Mouse (Mus musculus): ENCODE measurements around the gene Srpx.

The Srpx gene

DNA sequence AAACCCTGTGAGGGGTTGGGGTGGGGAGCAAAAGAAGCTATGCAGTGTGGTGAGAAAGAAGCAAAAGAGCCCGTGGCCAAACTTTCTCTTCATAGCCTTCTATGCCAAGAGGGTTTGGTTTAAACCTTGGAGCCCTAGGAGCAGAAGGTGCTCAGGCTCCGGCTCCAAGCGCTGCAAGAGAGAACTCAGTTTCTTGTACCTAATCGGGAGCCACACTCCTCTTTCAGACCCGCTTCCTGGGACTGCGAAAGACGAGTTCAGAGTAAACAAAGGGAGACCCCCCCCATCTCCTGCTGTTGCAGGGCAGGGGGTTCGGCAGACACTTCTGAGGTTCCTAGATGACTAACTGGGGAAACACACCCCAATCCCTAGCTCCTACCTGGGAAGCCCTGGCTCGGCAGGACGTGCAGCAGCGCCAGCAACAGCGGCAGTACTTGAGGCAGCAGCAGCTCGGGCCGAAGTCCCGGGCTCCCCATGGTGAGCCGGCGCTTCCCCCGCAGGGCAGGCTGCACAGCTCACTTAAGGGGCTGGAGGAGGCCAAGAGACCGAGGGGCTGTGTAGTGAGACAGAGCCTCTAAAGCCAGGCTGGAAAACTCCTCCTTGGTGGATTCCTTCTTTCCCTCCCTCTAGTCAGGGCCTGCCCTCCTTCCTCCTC is at the start of gene Srpx:
Gene Srpx (minus strand): TSS at position 645 of the 655 bp plus-strand sequence.
- in situ Hi-C loops (cut with MboI, MseI), result no loop called here

DNA sequence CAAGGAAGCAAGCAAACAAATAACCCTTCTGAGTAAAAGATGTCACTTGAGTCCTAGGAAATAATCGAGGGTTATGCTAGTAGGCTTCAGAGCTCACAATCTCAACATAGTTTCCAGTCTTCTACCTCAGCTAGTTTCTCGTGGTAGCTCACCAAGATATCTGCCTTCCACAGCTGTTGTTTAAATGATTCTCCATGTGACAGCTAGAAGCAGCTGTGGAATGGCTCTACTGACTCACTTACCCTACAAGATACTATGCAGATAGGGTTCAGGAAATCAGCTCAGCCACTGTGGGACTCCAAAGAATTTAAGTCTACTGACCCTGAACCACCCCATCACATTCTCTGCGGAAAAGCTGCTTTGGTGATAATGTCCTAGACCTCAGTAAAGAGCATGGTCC is 34.9 kb upstream of the Srpx start:
- in situ Hi-C loops (cut with MboI, MseI), result no loop called here

DNA sequence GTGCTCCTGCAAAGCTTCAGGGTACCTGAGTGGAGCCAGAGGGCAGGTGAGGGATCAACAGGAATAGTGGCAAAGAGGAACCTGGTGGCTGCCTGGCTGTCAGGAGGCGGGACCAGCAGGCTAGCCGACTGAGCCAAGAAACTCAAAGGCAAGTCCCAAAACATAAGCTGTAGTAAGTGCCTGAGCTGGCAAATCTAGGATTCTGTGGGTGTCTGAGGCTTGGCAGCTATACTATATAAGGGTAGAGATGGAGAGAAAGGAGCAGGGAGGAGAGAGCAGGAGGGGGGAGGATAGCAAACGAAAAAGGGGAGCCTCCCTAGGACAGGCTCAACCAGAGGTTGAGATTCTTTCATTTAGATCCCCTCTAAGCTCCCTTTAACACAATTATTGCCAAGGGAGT is 1.7 kb downstream of the Srpx start:
- in situ Hi-C loops (cut with MboI, MseI), result no loop called here

- in situ Hi-C loops (cut with MboI, MseI), result no loop called here
Observed at GRCm38 (mm10) chrX:10110736-10111135, 6.8 kb downstream of the Srpx start.

- in situ Hi-C loops (cut with MboI, MseI), result no loop called here
Observed at GRCm38 (mm10) chrX:10108558-10108957, 9.0 kb downstream of the Srpx start.

- in situ Hi-C loops (cut with MboI, MseI), result no loop called here
Observed at GRCm38 (mm10) chrX:10105475-10105874, 12.0 kb downstream of the Srpx start.

DNA sequence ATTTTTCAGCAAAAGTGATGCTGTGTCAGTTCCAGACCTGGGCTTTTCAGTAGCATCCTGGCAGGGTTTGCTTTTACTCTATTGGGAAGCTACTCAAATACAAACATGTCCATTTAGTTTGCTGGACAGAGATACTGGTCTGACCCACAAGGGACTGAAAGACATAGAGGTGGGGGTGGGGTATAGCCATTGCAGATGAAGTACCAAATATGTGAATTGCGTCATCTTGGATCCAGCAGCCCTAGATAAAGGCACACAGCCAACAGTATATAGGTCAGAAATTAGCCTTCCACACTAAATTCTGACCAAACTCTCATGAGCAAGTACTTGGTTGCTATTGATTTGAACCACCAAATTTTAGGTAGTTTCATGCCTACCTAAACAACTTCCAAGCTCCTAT is 14.8 kb downstream of the Srpx start:
- in situ Hi-C loops (cut with MboI, MseI), result no loop called here

DNA sequence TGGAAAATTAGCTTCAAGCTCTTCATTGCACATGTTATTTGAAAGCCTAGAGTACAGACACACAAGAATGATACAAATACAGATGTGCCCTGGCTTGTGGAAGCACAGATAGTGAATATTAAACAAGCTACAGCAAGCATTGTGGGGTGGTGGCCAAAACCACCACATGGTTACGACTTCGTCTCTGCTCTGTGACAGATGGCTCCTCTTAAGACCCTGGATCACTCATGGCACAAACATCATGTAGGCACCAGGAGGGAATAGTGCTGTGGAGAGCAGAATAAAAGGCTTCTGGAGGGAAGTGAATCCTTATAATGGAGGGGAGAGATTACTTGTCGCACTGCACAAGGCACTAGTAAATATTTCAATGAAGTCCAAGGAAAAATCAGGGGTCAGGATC is 21.7 kb downstream of the Srpx start:
- in situ Hi-C loops (cut with MboI, MseI), result no loop called here

- in situ Hi-C loops (cut with MboI, MseI), result no loop called here
Observed at GRCm38 (mm10) chrX:10080385-10080784, 37.1 kb downstream of the Srpx start.

DNA sequence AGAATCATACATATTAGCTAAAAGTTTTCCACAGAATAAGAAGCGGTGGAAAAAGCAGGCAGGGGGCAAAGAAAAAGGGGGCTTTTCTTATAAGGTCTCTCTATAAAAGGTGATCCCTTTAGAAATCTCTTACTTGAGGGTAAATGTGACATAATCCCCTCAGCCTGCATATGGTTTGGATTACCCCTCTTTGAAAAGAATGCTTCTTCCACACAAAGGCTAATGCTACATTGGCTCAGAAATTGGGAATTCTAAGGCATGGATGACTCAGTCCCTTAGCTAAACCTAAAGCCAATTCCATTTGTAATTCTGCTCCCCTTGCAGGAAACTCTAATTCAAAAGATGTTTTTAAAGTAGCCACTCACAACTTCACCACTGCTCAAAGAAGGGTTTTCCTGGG is 37.5 kb downstream of the Srpx start:
- in situ Hi-C loops (cut with MboI, MseI), result no loop called here

GRCm38 (mm10) chrX:10073966-10074365 is 43.5 kb downstream of the Srpx start:
- in situ Hi-C loops (cut with MboI, MseI), result no loop called here

GRCm38 (mm10) chrX:10071529-10071928 is 46.0 kb downstream of the Srpx start:
- in situ Hi-C loops (cut with MboI, MseI), result no loop called here

DNA sequence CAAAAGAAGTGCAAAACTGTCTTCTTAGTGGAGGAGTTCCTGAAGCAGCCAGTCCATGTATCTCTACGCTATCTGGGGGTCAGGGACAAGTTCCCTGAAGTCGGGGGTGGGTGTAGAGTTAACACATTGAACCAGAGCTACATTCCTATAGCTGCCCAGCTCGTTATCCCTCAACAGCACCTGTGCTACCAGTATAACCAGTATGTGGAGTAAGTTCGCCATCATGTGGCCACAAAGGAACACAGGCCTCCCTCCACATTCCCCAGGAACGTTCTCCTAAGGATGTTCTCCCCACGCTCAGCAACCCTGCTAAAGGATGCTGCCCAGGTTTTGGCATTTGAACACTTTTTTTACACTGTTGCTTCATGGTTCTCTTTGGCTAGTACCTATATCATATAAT is 46.8 kb downstream of the Srpx start:
- in situ Hi-C loops (cut with MboI, MseI), result no loop called here

DNA sequence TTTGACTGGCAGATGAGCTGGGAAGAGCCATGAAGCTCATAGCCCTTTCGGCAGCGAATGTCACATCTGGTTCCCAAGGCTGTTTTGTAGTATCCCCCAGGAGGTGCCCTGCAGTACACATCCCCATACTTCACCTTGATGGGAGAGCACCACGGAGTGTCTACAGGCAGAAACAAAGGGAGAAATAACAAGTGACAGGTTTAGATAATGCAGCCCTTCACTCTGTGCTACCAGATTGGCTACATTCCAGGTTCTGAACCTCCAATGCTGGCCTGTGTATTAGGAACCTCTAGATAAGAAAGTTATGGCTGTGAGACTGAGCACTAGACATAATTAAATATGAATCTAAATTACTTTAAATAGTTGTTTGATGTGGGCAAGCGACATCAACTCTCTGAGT is 48.1 kb downstream of the Srpx start:
- in situ Hi-C loops (cut with MboI, MseI), result no loop called here

- in situ Hi-C loops (cut with MboI, MseI), result no loop called here
Observed at GRCm38 (mm10) chrX:10063781-10064180, 53.7 kb downstream of the Srpx start.

- in situ Hi-C loops (cut with MboI, MseI), result no loop called here
Observed at GRCm38 (mm10) chrX:10063361-10063760, 54.1 kb downstream of the Srpx start.

DNA sequence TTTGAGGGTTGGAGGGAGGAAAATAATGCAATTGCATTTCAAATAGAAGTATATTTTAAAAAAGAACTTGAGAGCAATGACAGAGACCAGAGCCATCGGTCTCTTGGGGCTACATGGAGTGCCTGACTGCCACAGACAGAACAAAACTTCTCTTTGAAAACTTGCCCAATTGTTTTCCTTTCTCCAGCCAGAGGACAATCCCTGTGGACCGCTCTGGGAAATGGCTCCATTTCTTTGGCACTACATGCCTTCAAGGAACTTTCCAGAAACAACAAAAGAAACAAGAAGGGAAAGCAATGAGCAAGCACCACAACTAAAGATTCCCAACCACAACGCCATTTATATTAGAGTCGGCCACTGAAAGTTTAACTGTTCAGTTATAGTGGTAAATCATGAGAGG is 55.3 kb downstream of the Srpx start:
- in situ Hi-C loops (cut with MboI, MseI), result no loop called here

GRCm38 (mm10) chrX:10034666-10035065 is 82.8 kb downstream of the Srpx start:
- in situ Hi-C loops (cut with MboI, MseI), result no loop called here

DNA sequence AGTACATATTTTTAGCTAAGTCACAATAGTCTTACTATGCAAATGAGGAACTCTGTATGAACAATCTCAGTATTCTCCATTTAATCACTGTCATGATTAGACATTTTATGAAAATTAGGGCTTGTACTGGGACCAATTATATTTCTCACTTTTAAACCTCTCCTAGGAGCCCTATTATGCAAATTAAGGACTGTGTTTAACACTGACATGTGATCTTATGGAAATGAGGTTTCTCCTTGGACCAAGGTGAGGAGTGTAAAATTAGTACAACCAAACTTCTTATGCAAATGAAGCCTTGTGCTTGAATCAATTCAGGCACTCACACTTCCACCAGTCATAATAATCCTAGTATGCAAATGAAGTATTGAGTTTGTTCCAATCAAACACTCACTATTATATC is 107.3 kb downstream of the Srpx start:
- in situ Hi-C loops (cut with MboI, MseI), result no loop called here

DNA sequence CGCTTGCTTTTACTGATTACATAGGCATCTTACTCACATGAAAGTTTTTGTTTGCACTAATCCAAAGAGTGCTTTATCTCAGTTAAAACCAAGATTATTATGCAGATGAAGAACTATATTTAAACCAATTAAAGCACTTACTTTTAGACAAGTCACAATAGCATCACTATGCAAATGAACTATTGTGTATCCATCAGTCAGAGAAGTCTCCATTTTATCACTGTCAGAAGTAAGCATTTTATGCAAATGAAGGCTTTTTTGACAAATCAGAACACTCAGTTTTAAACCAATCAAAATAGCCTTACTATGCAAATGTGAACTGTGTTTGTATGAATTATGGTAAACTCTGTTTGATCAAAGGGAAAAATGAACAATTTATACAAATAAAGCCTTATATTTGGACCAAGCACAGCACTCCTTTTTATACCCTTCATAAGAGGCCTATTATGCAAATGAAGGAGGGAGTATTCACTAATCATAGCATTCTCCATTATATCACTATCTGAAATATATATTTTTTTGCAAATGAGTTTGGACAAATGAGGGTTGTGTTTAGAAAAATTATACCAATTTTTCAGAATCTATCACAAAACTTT is 109.7 kb downstream of the Srpx start:
- in situ Hi-C loops (cut with MboI, MseI), result no loop called here

GRCm38 (mm10) chrX:10005946-10006345 is 111.6 kb downstream of the Srpx start:
- in situ Hi-C loops (cut with MboI, MseI), result no loop called here

- in situ Hi-C loops (cut with MboI, MseI), result no loop called here
Observed at GRCm38 (mm10) chrX:10000718-10001117, 116.8 kb downstream of the Srpx start.
